Mouse (Mus musculus) heart, postnatal 36 days (tissue): ENCODE data around the gene 1700016K19Rik. TPM values are rescaled to one million over a fixed set of nuclear protein-coding genes. Genes with fewer than 3 reads are reported as not detected.
"Not testable (repeated sequence)": the region's sequence is repeated elsewhere in the genome, so short reads cannot be mapped to it uniquely, and the experiment has no call there.

Experiments
- DNase-seq, 2 experiments: peaks; one replicate each; pipeline ENCODE4 v3.0.0; 2021 to 2022
- intact Hi-C: fragments of 180-260 bp; cut with DNase I; formaldehyde crosslinking; loops from one replicate; pipeline ENCODE4 v1.15.1; 2025
- total RNA-seq, 2 experiments: library from RNA; stranded (reverse); gene quantifications; 2 replicates each; pipeline ENCODE4 v1.2.3; 2021

The 1700016K19Rik gene
- total RNA-seq, 2 experiments from 2014 or later, result not detected

- no peak for DNase-seq
- intact Hi-C loops, result no loop called here
Observed at GRCm38 (mm10) chr11:75983194-75983593, 16.5 kb upstream of the 1700016K19Rik start.

DNA sequence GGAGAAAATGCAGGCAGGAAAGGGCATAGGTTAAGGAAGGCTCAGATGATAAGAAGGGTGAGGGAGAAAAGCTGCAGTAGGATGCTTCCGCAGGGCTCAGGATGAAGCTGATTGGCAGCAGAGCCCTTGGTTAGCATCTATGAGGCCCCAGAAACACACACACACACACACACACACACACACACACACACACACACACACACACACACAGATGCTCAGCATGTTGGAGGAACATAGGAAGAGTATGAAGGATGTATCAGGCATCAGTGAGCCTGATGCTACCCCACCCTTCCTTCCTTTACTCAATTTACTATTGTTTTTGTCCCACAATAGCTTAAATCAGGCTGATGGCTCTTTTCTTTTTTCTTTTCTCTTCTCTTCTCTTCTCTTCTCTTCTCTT lies 15.1 kb upstream of the 1700016K19Rik start:
- intact Hi-C loops, result no loop called here

GRCm38 (mm10) chr11:75985948-75986347 lies 13.8 kb upstream of the 1700016K19Rik start:
- no peak for DNase-seq
- intact Hi-C loops, result no loop called here

More for the DNA sequence above, 15.1 kb upstream of the 1700016K19Rik start:
- no peak for DNase-seq

DNA sequence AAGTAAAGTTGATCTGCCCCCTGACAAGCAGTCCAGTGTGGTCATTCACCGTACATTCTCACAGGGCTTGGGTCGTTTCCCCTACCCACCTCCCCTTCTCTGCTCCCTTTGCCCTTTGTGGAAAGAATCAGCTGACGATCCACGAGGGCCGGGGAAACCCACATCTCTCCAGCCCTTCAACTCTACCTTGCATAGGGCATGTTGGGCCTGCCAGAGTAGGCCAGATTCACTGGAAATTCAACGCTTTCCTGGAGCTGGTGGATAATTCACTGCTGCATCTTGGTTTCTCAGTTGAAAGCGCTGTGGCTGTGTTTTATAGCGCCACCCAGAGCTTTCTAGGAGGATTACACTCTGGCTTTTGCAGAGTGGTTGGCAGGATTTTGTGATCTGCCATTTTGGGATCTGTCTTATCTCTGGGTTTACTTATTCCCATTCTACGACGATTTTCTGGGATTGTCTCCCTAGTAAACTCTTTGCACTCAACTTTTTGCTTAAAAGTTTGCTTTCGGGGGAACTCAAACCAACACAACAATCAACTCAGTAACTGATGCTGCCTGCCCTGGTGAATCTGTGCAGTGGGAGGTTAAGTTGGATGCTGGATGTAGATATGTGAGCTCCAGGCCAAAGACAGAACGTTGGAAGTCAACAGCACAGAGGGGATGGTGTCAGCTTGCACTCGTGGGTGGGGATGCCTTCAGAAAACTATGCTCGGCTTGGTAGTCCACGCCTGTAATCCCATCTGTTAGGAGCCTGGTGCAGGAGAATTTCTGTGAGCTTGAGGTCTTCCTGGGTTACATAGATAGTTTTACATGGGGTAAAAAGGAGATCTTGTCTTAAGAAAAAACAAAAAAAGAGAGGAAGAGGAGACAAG lies 8.5 kb upstream of the 1700016K19Rik start:
- intact Hi-C loops, result no loop called here
- DNase-seq, result no peak

GRCm38 (mm10) chr11:75991911-75992310 lies 7.8 kb upstream of the 1700016K19Rik start:
- no peak for DNase-seq
- intact Hi-C loops, result no loop called here

GRCm38 (mm10) chr11:75992481-75992880 lies 7.2 kb upstream of the 1700016K19Rik start:
- intact Hi-C loops, result no loop called here
- DNase-seq, result no peak

- no peak for DNase-seq
- intact Hi-C loops, result no loop called here
Observed at GRCm38 (mm10) chr11:75994357-75994756, 5.4 kb upstream of the 1700016K19Rik start.

- intact Hi-C loops, result loop anchor here (2.0 kb wide), 2 partner anchors 24 to 166 kb away; no protein-coding TSS in a partner anchor
- DNase-seq, result no peak
Observed at GRCm38 (mm10) chr11:76000701-76001100, 989 bp downstream of the 1700016K19Rik start.

GRCm38 (mm10) chr11:76001237-76001878 lies 1.6 kb downstream of the 1700016K19Rik start:
- no peak for DNase-seq

GRCm38 (mm10) chr11:76004276-76004675 lies 4.6 kb downstream of the 1700016K19Rik start:
- intact Hi-C loops, result not testable (repeated sequence)

More at GRCm38 (mm10) chr11:76001237-76001878, 1.6 kb downstream of the 1700016K19Rik start:
- intact Hi-C loops, result loop anchor here (2.0 kb wide), 2 partner anchors 23 to 165 kb away; no protein-coding TSS in a partner anchor

DNA sequence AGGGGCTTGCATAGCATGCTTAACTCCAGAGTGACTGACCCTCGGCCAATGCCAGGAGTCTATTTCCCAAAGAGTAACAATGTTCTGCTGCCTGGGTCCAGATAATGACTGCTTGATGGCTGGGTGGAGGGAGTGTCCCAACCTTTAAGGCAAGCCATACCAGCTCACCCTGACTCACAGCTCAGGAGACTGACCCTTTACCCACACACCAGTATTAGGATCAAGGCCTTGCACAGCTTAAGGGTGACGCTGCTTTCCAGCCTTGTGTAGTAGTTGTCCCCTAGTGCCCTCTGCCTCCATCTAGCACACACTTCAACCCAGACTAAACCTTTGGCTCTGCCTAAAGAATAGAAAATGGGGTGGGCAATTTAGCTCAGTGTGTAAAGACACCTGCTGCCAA lies 8.4 kb downstream of the 1700016K19Rik start:
- intact Hi-C loops, result no loop called here
- no peak for DNase-seq

More at GRCm38 (mm10) chr11:76004276-76004675, 4.6 kb downstream of the 1700016K19Rik start:
- not testable (repeated sequence) for DNase-seq

DNA sequence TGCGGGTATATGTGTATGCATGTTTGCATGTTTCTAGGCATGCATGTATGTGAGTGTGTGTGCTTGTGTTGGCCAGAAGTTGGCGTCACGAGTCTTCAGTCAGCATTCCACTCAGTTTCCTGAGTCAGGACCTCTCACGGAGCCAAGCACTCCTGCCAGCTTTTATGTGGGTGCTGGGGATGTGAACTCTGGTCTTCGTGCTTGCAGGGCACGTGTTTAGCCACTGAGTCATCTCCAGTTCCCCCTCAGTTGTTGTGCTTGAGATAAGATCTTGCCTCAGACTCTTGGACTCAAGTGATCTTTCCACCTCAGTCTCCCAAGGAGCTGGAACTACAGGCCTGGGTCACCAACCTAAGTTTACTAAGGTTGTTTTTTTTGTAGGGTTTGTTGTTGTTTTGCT lies 9.4 kb downstream of the 1700016K19Rik start:
- intact Hi-C loops, result no loop called here
- no peak for DNase-seq

- intact Hi-C loops, result no loop called here
- DNase-seq, result no peak
Observed at GRCm38 (mm10) chr11:76010838-76011624, 11.3 kb downstream of the 1700016K19Rik start.

- DNase-seq, result no peak
- intact Hi-C loops, result no loop called here
Observed at GRCm38 (mm10) chr11:76015251-76015650, 15.5 kb downstream of the 1700016K19Rik start.

- no peak for DNase-seq
- intact Hi-C loops, result no loop called here
Observed at GRCm38 (mm10) chr11:76015814-76016213, 16.1 kb downstream of the 1700016K19Rik start.

GRCm38 (mm10) chr11:76019879-76020278 lies 20.2 kb downstream of the 1700016K19Rik start:
- intact Hi-C loops, result no loop called here
- no peak for DNase-seq

- no peak for DNase-seq
- intact Hi-C loops, result no loop called here
Observed at GRCm38 (mm10) chr11:76020916-76021315, 21.2 kb downstream of the 1700016K19Rik start.

DNA sequence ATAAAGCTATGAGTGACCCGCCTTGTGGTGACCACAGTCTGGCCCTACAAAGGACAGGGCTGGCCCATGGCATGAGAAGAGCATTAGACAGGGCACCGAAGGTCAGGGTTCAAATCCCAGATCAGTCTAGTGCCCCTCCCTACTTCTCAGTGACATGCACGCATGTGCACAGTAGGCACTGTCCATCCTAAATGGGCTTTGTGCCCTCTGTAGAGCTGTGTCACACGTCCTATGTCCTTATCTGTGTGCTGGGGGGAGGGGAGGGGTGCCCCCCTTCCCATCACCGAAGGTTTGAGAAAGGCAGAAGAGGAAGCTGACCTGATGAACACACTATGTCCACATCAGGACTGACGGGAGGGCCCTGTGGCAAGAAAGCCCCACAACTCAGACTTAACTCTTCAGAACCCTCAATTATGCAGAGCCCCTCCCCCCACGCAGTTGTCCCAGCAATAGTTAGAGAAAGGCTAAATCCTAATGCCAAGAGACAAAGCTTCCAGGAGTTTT lies 25.4 kb downstream of the 1700016K19Rik start:
- no peak for DNase-seq
- intact Hi-C loops, result loop anchor here (2.0 to 5.0 kb wide), 2 partner anchors 24 to 42 kb away; no protein-coding TSS in a partner anchor

DNA sequence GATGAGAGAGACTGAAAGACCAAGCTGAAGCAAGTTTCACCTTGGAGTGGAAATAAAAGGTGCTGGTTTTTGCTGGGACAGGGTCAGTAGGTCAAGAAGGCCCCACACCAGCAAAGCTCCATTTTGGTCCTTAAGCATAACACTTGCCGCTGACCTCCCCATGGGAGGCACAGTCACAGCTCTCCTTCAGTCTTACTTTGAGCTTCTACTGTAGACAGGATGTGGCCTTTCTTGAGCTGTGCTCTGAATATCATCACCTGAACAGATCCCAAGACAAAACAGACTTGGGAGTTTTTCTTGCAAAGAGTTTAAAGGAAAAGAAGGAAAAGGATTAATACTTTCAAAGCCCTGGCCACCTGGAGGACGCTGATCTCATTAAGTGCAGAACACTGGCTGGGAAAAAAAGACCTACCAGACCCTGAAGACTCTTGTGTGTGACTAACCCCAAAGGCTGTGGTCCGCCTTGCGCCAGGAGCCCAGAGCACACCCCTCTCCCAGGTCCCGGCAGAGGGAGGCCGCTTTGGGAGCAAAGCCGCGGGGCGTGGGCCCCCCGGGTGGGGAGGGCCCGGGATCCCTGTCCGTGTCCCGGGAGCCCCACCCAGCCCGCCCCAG lies 26.9 kb downstream of the 1700016K19Rik start:
- intact Hi-C loops, result loop anchor here (1.0 to 5.0 kb wide), 3 partner anchors 41 to 141 kb away; no protein-coding TSS in a partner anchor
- no peak for DNase-seq
